Mouse (Mus musculus): ENCODE data around the gene Exph5. TPM values are rescaled to one million over a fixed set of nuclear protein-coding genes. Genes with fewer than 3 reads are reported as not detected.

Exph5 gene
- polyA plus RNA-seq, 1 experiment, result not detected

- H3K4me3 ChIP-seq (replicated peaks), result no peak overlapping the region
- no peaks in the 10 kb centered on the region for H3K9me3 ChIP-seq
- H3K36me3 ChIP-seq (replicated peaks; ENCODE audit: low read length), result no peaks in the 10 kb centered on the region
- peaks cover 48% of the 10 kb centered on the region for H3K4me1 ChIP-seq
- no peaks in the 10 kb centered on the region for H3K27me3 ChIP-seq (replicated peaks)
- TF ChIP-seq GATA1 (IDR thresholded peaks at IDR 0.05; ENCODE audit: borderline replicate concordance, low read length) (no peak), FLI1 (IDR thresholded peaks at IDR 0.05; ENCODE audit: low read length) (no peak)
Measured at GRCm38 (mm10) chr9:53271281-53272022, 30.0 kb upstream of the Exph5 start.

- Histone ChIP-seq H3K4me1 (peaks cover 48% of the 10 kb centered on the region), H3K27me3 (replicated peaks) (no peaks in the 10 kb centered on the region), H3K4me3 (replicated peaks) (no peak overlapping the region), H3K36me3 (replicated peaks; ENCODE audit: low read length) (no peaks in the 10 kb centered on the region), H3K9me3 (no peaks in the 10 kb centered on the region)
- no peak for TF ChIP-seq GATA1 (IDR thresholded peaks at IDR 0.05; ENCODE audit: borderline replicate concordance, low read length)
- TF ChIP-seq FLI1 (IDR thresholded peaks at IDR 0.05; ENCODE audit: low read length), result no peak
Measured at GRCm38 (mm10) chr9:53272207-53272606, 29.3 kb upstream of the Exph5 start.

GRCm38 (mm10) chr9:53272714-53273113, 28.8 kb upstream of the Exph5 start:
- H3K27me3 ChIP-seq (replicated peaks), result no peaks in the 10 kb centered on the region
- peaks cover 46% of the 10 kb centered on the region for H3K4me1 ChIP-seq
- TF ChIP-seq GATA1 (IDR thresholded peaks at IDR 0.05; ENCODE audit: borderline replicate concordance, low read length) (no peak), FLI1 (IDR thresholded peaks at IDR 0.05; ENCODE audit: low read length) (no peak)
- no peaks in the 10 kb centered on the region for H3K9me3 ChIP-seq
- no peaks in the 10 kb centered on the region for H3K36me3 ChIP-seq (replicated peaks; ENCODE audit: low read length)
- no peak overlapping the region for H3K4me3 ChIP-seq (replicated peaks)

GRCm38 (mm10) chr9:53276381-53276780, 25.1 kb upstream of the Exph5 start:
- TF ChIP-seq GATA1 (IDR thresholded peaks at IDR 0.05; ENCODE audit: borderline replicate concordance, low read length) (no peak), FLI1 (IDR thresholded peaks at IDR 0.05; ENCODE audit: low read length) (no peak)
- Histone ChIP-seq H3K9me3 (no peaks in the 10 kb centered on the region), H3K4me3 (replicated peaks) (no peak overlapping the region), H3K27me3 (replicated peaks) (no peaks in the 10 kb centered on the region), H3K36me3 (replicated peaks; ENCODE audit: low read length) (no peaks in the 10 kb centered on the region), H3K4me1 (peaks cover 21% of the 10 kb centered on the region)

GRCm38 (mm10) chr9:53278997-53279396, 22.5 kb upstream of the Exph5 start:
- Histone ChIP-seq H3K4me3 (replicated peaks) (no peak overlapping the region), H3K27me3 (replicated peaks) (no peaks in the 10 kb centered on the region), H3K4me1 (peaks cover 9% of the 10 kb centered on the region; the same call in 1 of the 2 replicates), H3K36me3 (replicated peaks; ENCODE audit: low read length) (no peaks in the 10 kb centered on the region), H3K9me3 (no peaks in the 10 kb centered on the region)
- no peak for TF ChIP-seq FLI1 (IDR thresholded peaks at IDR 0.05; ENCODE audit: low read length)
- no peak for TF ChIP-seq GATA1 (IDR thresholded peaks at IDR 0.05; ENCODE audit: borderline replicate concordance, low read length)

- no peak overlapping the region for H3K4me3 ChIP-seq (replicated peaks)
- no peaks in the 10 kb centered on the region for H3K36me3 ChIP-seq (replicated peaks; ENCODE audit: low read length)
- H3K27me3 ChIP-seq (replicated peaks), result peaks cover 17% of the 10 kb centered on the region
- TF ChIP-seq FLI1 (IDR thresholded peaks at IDR 0.05; ENCODE audit: low read length) (no peak), GATA1 (IDR thresholded peaks at IDR 0.05; ENCODE audit: borderline replicate concordance, low read length) (no peak)
- no peaks in the 10 kb centered on the region for H3K9me3 ChIP-seq
- H3K4me1 ChIP-seq, result no peaks in the 10 kb centered on the region
Measured at GRCm38 (mm10) chr9:53286793-53287192, 14.7 kb upstream of the Exph5 start.

- TF ChIP-seq GATA1 (IDR thresholded peaks at IDR 0.05; ENCODE audit: borderline replicate concordance, low read length), result no peak
- no peak for TF ChIP-seq FLI1 (IDR thresholded peaks at IDR 0.05; ENCODE audit: low read length)
- Histone ChIP-seq H3K27me3 (replicated peaks) (peaks cover 18% of the 10 kb centered on the region), H3K36me3 (replicated peaks; ENCODE audit: low read length) (no peaks in the 10 kb centered on the region), H3K9me3 (no peaks in the 10 kb centered on the region), H3K4me1 (no peaks in the 10 kb centered on the region), H3K4me3 (replicated peaks) (no peak overlapping the region)
Measured at GRCm38 (mm10) chr9:53290006-53290405, 11.5 kb upstream of the Exph5 start.

GRCm38 (mm10) chr9:53292833-53293232, 8.6 kb upstream of the Exph5 start:
- H3K4me3 ChIP-seq (replicated peaks), result no peak overlapping the region
- no peaks in the 10 kb centered on the region for H3K9me3 ChIP-seq
- TF ChIP-seq GATA1 (IDR thresholded peaks at IDR 0.05; ENCODE audit: borderline replicate concordance, low read length), result no peak
- peaks cover 16% of the 10 kb centered on the region for H3K27me3 ChIP-seq (replicated peaks)
- H3K36me3 ChIP-seq (replicated peaks; ENCODE audit: low read length), result no peaks in the 10 kb centered on the region
- peaks cover 3% of the 10 kb centered on the region; the same call in 1 of the 2 replicates for H3K4me1 ChIP-seq

GRCm38 (mm10) chr9:53301801-53302311, 386 bp downstream of the Exph5 start:
- Histone ChIP-seq H3K4me1 (peaks cover 17% of the 10 kb centered on the region), H3K9me3 (no peaks in the 10 kb centered on the region), H3K36me3 (replicated peaks; ENCODE audit: low read length) (no peaks in the 10 kb centered on the region), H3K4me3 (replicated peaks) (peak overlapping the region; percentile 81), H3K27me3 (replicated peaks) (peaks cover 27% of the 10 kb centered on the region)
- no peak for TF ChIP-seq GATA1 (IDR thresholded peaks at IDR 0.05; ENCODE audit: borderline replicate concordance, low read length)
- no peak for TF ChIP-seq FLI1 (IDR thresholded peaks at IDR 0.05; ENCODE audit: low read length)

- Histone ChIP-seq H3K36me3 (replicated peaks; ENCODE audit: low read length) (no peaks in the 10 kb centered on the region), H3K4me3 (replicated peaks) (no peak overlapping the region), H3K27me3 (replicated peaks) (peaks cover 29% of the 10 kb centered on the region), H3K4me1 (peaks cover 15% of the 10 kb centered on the region), H3K9me3 (no peaks in the 10 kb centered on the region)
- TF ChIP-seq GATA1 (IDR thresholded peaks at IDR 0.05; ENCODE audit: borderline replicate concordance, low read length), result no peak
- no peak for TF ChIP-seq FLI1 (IDR thresholded peaks at IDR 0.05; ENCODE audit: low read length)
Measured at GRCm38 (mm10) chr9:53302415-53302814, 945 bp downstream of the Exph5 start.
